8 mouse cellular contexts compared by ENCODE assay signal in genomic region chr17:84116340-84117279, GRCm38 (mm10).
A peak's percentile ranks its signal among the peaks of the same experiment; 100 is the strongest.
DNase-seq lines count a peak whose midpoint lies in the region; ATAC-seq lines count a peak whose summit lies in the region.

No protein-coding gene starts in this region.

- H3K4me2 ChIP-seq in kidney, embryonic 14.5 days (replicated peaks; ENCODE audit: low read depth, low read length), result no peak overlapping the region

- H3K9me3 ChIP-seq in megakaryocyte, embryonic 14.5 days, result no peaks in the 10 kb centered on the region
- no peaks in the 10 kb centered on the region for H3K9me3 ChIP-seq in kidney, embryonic 14.5 days (ENCODE audit: control insufficient read depth, low read length)

- ATAC-seq in kidney, embryonic 14.5 days (ENCODE audit: low FRiP score, low TSS enrichment), result no peak

- H3K9ac ChIP-seq in kidney, embryonic 14.5 days (ENCODE audit: low read depth, low read length), result no peak overlapping the region

- peak overlapping the region; percentile 86 for H3K4me3 ChIP-seq in megakaryocyte, embryonic 14.5 days (replicated peaks)
- no peak overlapping the region for H3K4me3 ChIP-seq in kidney, embryonic 14.5 days (ENCODE audit: low read length)

- H3K27me3 ChIP-seq in megakaryocyte, embryonic 14.5 days (replicated peaks), result no peaks in the 10 kb centered on the region
- H3K27me3 ChIP-seq in kidney, embryonic 14.5 days (ENCODE audit: control insufficient read depth, insufficient read depth, low read length), result no peaks in the 10 kb centered on the region

- WGBS in kidney, embryonic 14.5 days, result 90% methylated on average over 17 of the region's 17 CpGs

- H3K27ac ChIP-seq in kidney, embryonic 14.5 days (ENCODE audit: low read depth, low read length), result no peak overlapping the region

- DNase-seq in urinary bladder, adult 2 months (ENCODE audit: low spot score), result peak; percentile 52
- no peak for DNase-seq in urinary bladder, postnatal 10 days (ENCODE audit: low spot score)
- peak; percentile 73 for DNase-seq in fat pad, adult 2 months (ENCODE audit: extremely low read depth, low read depth, low spot score)
- DNase-seq in left cerebral cortex, adult 8-10 months (ENCODE audit: low spot score in 2 of 2), result no peak
- DNase-seq in layer of hippocampus, adult 18-20 months (ENCODE audit: low spot score in 2 of 2), result no peak
- no peak for DNase-seq in frontal cortex, postnatal 36 days (ENCODE audit: low spot score in 2 of 2)

- H3K36me3 ChIP-seq in megakaryocyte, embryonic 14.5 days (replicated peaks; ENCODE audit: low read length), result no peaks in the 10 kb centered on the region
- H3K36me3 ChIP-seq in kidney, embryonic 14.5 days (ENCODE audit: control insufficient read depth, insufficient read depth, low read length), result no peaks in the 10 kb centered on the region

- H3K4me1 ChIP-seq in megakaryocyte, embryonic 14.5 days, result peaks cover 100% of the 10 kb centered on the region
- peaks cover 31% of the 10 kb centered on the region for H3K4me1 ChIP-seq in kidney, embryonic 14.5 days (ENCODE audit: control insufficient read depth, insufficient read depth, low read length)

Comparison
In these comparisons a context has a peak if more than half of its experiments do, and no peak if none do; other contexts are left out.
1. DNase-seq: peak in urinary bladder, adult 2 months (single experiment) and fat pad, adult 2 months (single experiment); none in urinary bladder, postnatal 10 days (single experiment), left cerebral cortex, adult 8-10 months (0 of 2), layer of hippocampus, adult 18-20 months (0 of 2) and frontal cortex, postnatal 36 days (0 of 2).